Mouse (Mus musculus) central nervous system, embryonic 14 days (tissue): ENCODE data around the gene Rgs7. TPM values are rescaled to one million over a fixed set of nuclear protein-coding genes. Genes with fewer than 3 reads are reported as not detected.

ENCODE experiments used
- polyA plus RNA-seq: library from polyadenylated mRNA; depleted of rRNA; stranded (reverse); fragments of >200 nt; gene quantifications from 2 replicates; pipeline ENCODE4 v1.2.3, GENCODE M21; 2012; rRNA removed

The Rgs7 gene
- 17.3 and 20.1 TPM in 2 replicates for polyA plus RNA-seq

GRCm38 (mm10) chr1:175491861-175492682 is at the start of gene Rgs7:
Gene Rgs7, minus strand, starts transcription at chr1:175492500.

Other genes with a start within 250 kb of the Rgs7 start
- 0.07 and 0.13 TPM in 2 replicates for gene Kmo, start 127.9 kb upstream of the Rgs7 start, polyA plus RNA-seq
- 80.1 and 83.5 TPM in 2 replicates for gene Fh1, start 133.1 kb upstream of the Rgs7 start, polyA plus RNA-seq
- 3.2 and 4.4 TPM in 2 replicates for gene Opn3, start 200.3 kb upstream of the Rgs7 start, polyA plus RNA-seq
- 3.7 and 3.9 TPM in 2 replicates for gene Chml, start 200.4 kb upstream of the Rgs7 start, polyA plus RNA-seq
- gene Wdr64, start 206.1 kb upstream of the Rgs7 start, polyA plus RNA-seq, result 0.05 TPM in 1 of 2 replicates, not detected in the other